Comparison of ENCODE assay signal across 1 mouse cellular context in genomic region chr3:89821096-89821513, GRCm38 (mm10).
A peak's percentile ranks its signal among the peaks of the same experiment; 100 is the strongest.
TF ChIP-seq lines count a peak whose summit lies in the region.

No protein-coding gene starts in this region.

TF ChIP-seq in MEL, 35 proteins besides CTCF, POLR2A, EP300 and RAD21 (continued from another document):
- TF ChIP-seq ELF1 (IDR thresholded peaks at IDR 0.05; ENCODE audit: low read depth, low read length) (no peak), MXI1 (IDR thresholded peaks at IDR 0.05; ENCODE audit: low read depth, low read length) (peak; percentile 28; the same call in 1 of the 2 replicates), UBTF (IDR thresholded peaks at IDR 0.05; ENCODE audit: borderline replicate concordance, insufficient read depth, low read depth, low read length) (no peak), MYC (IDR thresholded peaks at IDR 0.05; ENCODE audit: low read depth, low read length) (peak; percentile 67), SIN3A (IDR thresholded peaks at IDR 0.05; ENCODE audit: low read length) (no peak), USF2 (IDR thresholded peaks at IDR 0.05; ENCODE audit: borderline replicate concordance in 1 of 2, insufficient read depth in 1 of 2, low read depth in 1 of 2, low read length in 2 of 2) (peak; percentile 64 to 79), MAX (IDR thresholded peaks at IDR 0.05; ENCODE audit: low read length) (peak; percentile 93), USF1 (IDR thresholded peaks at IDR 0.05; ENCODE audit: low read depth, low read length) (peak; percentile 96), GATA1 (IDR thresholded peaks at IDR 0.05; ENCODE audit: low read depth, low read length) (peak; percentile 46; the same call in 1 of the 2 replicates)
